Mouse (Mus musculus) gastrocnemius, adult 2 months (tissue): ENCODE measurements at regions not wholly inside any gene's neighbourhood (a gene's known extent, or its start where the extent isn't known, plus 50 kb on each side); places are given as distances from the start of the nearest gene placed in this dataset.

Experiments used
- DNase-seq: peaks from one replicate; pipeline ENCODE4 v3.0.0; 2022
- H3K27ac ChIP-seq: fragments of 200-600 bp; 2 replicates; pipeline ENCODE4 v1.8.1; 2022; ENCODE audit warnings: mild to moderate bottlenecking
- H3K4me3 ChIP-seq: fragments of 200-600 bp; 2 replicates; pipeline ENCODE4 v1.8.1; 2022; ENCODE audit warnings: mild to moderate bottlenecking, moderate library complexity
- CTCF ChIP-seq: fragments of 200-600 bp; IDR thresholded peaks from 2 replicates; pipeline ENCODE4 v1.8.1; 2022; ENCODE audit warnings: antibody characterized with exemption, mild to moderate bottlenecking, moderate library complexity
- intact Hi-C: fragments of 180-260 bp; cut with DNase I; formaldehyde crosslinking; loops from one replicate; pipeline ENCODE4 v1.15.1; 2025

GRCm38 (mm10) chr3:102670557-102670956 is 63.8 kb upstream of the Tspan2 start:
- TF ChIP-seq CTCF: no peak
- Histone ChIP-seq H3K4me3 (no peak overlapping the region), H3K27ac (peak overlapping the region; percentile 17; the same call in 1 of the 2 replicates)
- DNase-seq: no peak
- intact Hi-C loops: no loop called here

GRCm38 (mm10) chr3:102670972-102671371 is 63.4 kb upstream of the Tspan2 start:
- Histone ChIP-seq H3K27ac (peak overlapping the region; percentile 17; the same call in 1 of the 2 replicates), H3K4me3 (no peak overlapping the region)
- DNase-seq: no peak
- intact Hi-C loops: no loop called here
- no peak for TF ChIP-seq CTCF

GRCm38 (mm10) chr3:102673506-102673905 is 60.8 kb upstream of the Tspan2 start:
- intact Hi-C loops: no loop called here

GRCm38 (mm10) chr3:102674068-102674467 is 60.3 kb upstream of the Tspan2 start:
- intact Hi-C loops: no loop called here
- no peak for DNase-seq
- H3K27ac ChIP-seq: no peak overlapping the region
- H3K4me3 ChIP-seq: no peak overlapping the region
- no peak for TF ChIP-seq CTCF

More at GRCm38 (mm10) chr3:102673506-102673905, 60.8 kb upstream of the Tspan2 start:
- TF ChIP-seq CTCF: no peak
- H3K4me3 ChIP-seq: no peak overlapping the region
- no peak overlapping the region for H3K27ac ChIP-seq
- DNase-seq: no peak

GRCm38 (mm10) chr3:102676946-102677534 is 57.3 kb upstream of the Tspan2 start:
- intact Hi-C loops: no loop called here
- Histone ChIP-seq H3K4me3 (no peak overlapping the region), H3K27ac (no peak overlapping the region)
- no peak for TF ChIP-seq CTCF
- DNase-seq: no peak

- peak; percentile 51 for DNase-seq
- Histone ChIP-seq H3K27ac (peak overlapping the region; percentile 38; the same call in 1 of the 2 replicates), H3K4me3 (no peak overlapping the region)
- TF ChIP-seq CTCF: no peak
- intact Hi-C loops: no loop called here
Measured at GRCm38 (mm10) chr3:102678516-102678915, 55.8 kb upstream of the Tspan2 start.

GRCm38 (mm10) chr3:102682424-102682823 is 51.9 kb upstream of the Tspan2 start:
- no peak overlapping the region for H3K4me3 ChIP-seq
- no peak overlapping the region for H3K27ac ChIP-seq
- no peak for DNase-seq
- intact Hi-C loops: no loop called here
- no peak for TF ChIP-seq CTCF

- intact Hi-C loops: no loop called here
- no peak for TF ChIP-seq CTCF
Measured at GRCm38 (mm10) chr3:102683541-102683940, 50.8 kb upstream of the Tspan2 start.

More at GRCm38 (mm10) chr3:102683541-102683940, 50.8 kb upstream of the Tspan2 start:
- no peak for DNase-seq
- Histone ChIP-seq H3K4me3 (no peak overlapping the region), H3K27ac (no peak overlapping the region)
